Mouse (Mus musculus) E14TG2a.4 (cell line): Measurements from ENCODE around the gene Rnls.

Experiments
- CTCF ChIP-seq: conservative IDR thresholded peaks from 2 replicates; pipeline ENCODE4 v1.5.1; 2014; ENCODE audit warnings: low read length
- NANOG ChIP-seq: IDR thresholded peaks from 2 replicates; pipeline ENCODE4 v1.6.1; 2014; ENCODE audit warnings: borderline replicate concordance, low read length, mixed read lengths

GRCm38 (mm10) chr19:33103851-33104250, 288.2 kb downstream of the Rnls start:
- TF ChIP-seq CTCF = no peak
- TF ChIP-seq NANOG = no peak
